Mouse (Mus musculus): ENCODE results near the gene Wfdc3. TPM values are rescaled to one million over a fixed set of nuclear protein-coding genes. Genes with fewer than 3 reads are reported as not detected.
A peak's percentile ranks its signal among the peaks of the same experiment; 100 is the strongest.

Gene Wfdc3
- not detected for total RNA-seq (2021)
- long read RNA-seq, experiment 1, partial matches to known transcripts = 0 of 1 reads
- long read RNA-seq, experiment 1, other reads (novel, unspliced or antisense) = 1 of 1 reads
- long read RNA-seq, experiment 2 = 0 reads

DNA sequence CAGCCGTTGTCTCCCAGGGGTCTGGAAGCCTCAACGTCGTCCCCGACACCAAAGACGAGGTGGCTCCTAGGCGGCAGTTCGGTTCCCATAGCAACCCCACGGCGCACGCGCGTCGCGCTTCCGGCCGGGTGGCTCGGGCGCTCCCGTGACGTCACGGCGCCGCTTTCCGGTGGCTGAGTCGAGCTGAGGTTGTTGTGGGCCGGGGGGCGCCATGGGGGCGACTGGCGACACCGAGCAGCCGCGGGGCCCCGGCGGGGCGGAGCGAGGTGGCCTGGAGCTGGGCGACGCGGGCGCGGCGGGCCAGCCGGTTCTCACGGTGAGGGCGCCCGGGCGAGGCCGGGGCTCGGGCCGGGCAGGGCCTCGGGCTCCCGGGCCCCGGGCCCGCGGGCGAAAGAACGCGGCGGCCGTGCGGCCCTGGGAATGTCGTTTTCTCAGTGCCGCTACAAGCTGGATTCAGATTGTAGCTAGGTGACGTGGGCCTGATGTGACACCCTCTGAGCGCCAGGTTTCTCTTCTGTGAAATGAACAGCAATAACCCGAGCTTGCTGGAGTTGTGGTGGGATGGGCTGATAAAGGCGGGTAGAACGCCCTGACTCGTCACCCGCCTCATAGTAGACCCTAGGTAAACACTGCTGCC lies at the start of gene Wfdc3, which contains the start of gene Dnttip1:
Gene Wfdc3 (minus strand): TSS at position 89 of the 637 bp plus-strand sequence.
Gene Dnttip1 (plus strand): TSS at position 141 of the 637 bp plus-strand sequence.
- peak; percentile 96 for DNase-seq

DNA sequence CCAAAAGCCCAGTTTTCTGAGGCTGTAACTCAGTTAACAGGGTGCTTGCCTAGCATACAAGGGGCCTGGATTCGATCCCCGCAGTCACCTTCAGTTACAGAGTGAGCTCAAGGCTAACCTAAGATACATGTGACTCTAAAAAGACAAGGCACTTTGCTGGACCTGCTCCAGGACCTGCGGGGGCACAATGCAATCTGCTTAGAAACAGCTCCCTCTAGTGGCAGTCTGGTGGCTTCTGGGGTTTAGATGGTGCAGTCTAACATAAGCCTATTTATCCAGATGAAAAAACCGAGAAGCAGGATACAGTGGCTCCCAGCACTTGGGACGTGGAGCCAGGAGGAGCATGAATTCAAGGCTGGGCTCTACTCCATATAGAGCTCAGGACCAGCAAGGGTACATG lies 48.6 kb upstream of the Wfdc3 start:
- peak; percentile 88 for DNase-seq

DNA sequence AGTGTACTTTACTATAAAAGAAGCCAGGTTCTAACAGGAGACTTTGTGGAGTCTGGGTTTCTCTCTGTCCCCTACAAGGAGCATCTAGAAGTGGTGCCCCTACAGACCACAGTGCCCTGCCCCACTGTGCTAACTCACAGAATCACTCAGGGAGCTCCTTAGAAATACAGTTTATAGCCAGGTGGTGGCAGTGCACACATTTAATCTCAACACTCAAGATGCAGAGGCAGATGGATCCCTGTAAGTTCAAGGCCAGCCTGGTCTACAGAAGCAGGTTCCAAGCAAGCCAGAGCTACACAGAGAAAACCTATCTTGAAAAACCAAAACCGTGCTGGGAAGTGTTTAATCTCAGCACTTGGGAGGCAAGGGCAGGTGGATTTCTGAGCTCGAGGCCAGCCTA lies 48.0 kb upstream of the Wfdc3 start:
- no peak for DNase-seq

DNA sequence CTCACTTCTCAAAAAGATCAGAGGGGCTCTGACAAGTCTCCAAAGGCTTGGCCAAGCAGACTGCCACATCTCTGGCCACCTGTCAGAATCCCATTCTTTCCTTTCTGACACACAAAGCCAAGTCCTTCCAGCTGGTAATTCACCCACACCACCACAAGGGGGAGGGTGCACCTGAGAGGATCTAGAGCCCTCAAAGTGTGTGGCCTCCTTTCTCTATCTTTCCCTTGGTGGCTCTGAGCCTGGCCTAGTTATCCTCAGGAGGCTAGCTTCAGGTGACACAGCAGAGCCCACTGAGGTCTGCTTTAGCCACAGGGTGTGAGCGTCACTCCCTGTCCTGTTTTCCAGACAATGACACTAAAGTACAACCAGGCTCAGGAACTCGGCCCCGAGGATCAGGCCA lies 47.5 kb upstream of the Wfdc3 start:
- peak; percentile 59 for DNase-seq

GRCm38 (mm10) chr2:164792400-164793190 lies 46.9 kb upstream of the Wfdc3 start:
- DNase-seq = no peak

DNA sequence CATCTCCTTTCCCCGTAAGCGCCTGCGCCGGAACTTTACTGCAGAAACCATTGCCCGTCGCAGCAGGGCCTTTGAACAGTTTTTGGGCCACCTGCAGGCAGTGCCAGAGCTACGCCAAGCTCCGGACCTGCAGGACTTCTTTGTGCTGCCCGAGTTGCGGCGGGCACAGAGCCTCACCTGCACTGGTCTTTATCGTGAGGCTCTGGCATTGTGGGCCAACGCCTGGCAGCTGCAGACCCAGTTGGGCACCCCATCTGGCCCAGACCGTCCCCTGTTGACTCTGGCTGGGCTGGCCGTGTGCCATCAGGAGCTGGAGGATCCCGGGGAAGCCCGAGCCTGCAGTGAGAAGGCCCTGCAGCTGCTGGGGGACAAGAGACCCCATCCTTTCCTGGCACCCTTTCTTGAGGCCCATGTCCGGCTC lies 46.1 kb upstream of the Wfdc3 start:
- DNase-seq = no peak

DNA sequence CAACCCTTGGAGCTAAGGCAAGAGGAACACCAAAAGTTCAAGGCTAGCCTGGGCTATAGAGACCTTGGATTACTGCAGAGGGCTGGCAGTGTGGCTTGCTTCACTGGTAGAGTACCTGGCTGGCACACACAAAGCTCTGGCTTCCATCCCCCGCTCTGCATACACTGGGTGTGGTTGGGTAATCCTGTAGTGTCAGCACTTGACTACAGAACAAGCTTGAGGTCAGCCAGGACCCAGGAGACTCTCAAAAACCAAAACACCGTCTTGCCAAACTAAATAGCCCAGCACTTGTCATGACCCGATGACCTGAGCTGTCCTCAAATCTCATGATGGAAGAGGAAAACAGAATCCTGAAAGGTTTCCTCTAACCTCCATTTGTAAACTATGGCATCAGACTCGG lies 44.7 kb upstream of the Wfdc3 start:
- DNase-seq = no peak

- no peak for DNase-seq
Observed at GRCm38 (mm10) chr2:164788411-164788810, 42.7 kb upstream of the Wfdc3 start.

DNA sequence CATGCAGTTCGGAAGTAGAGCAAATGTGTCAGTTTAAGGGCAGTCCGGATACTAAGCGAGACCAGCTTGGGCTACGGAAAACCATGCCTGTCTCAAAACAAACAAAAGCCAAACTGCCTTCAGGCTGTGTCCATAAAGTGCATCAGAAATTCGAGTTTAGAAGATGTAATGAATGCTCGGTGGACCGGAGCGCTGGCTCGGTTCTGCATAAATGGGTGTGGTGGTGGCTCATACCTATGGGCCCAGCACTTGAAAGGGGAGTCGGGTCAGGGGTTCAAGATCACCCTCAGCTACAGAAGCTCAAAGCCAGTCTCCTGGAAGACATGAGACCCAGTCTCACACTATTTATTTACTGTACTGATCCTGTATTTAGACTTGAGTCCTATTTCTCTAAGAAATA lies 42.0 kb upstream of the Wfdc3 start:
- no peak for DNase-seq

GRCm38 (mm10) chr2:164787032-164787431 lies 41.3 kb upstream of the Wfdc3 start:
- no peak for DNase-seq

DNA sequence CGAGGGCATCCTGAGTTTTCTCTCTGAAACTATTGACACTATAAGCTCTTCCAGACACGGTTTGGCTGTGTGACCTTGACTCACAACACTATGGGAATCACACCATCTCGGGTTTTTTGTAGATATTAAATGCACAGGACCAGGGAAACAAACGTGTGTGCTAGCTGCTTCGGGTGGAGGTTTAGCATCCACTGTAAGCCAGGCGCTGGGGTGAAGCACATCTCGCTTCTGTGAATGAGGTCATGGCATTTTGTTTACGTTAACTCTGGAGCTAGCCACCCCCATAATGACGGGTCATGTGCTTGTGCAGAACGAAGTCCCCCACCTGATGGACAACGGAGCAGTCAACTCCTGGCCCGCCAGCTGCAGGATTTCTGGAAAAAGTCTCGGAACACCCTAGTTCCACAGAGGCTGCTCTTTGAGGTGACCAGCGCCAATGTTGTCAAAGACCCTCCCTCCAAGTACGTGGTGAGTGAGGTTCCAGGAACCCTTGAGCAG lies 40.7 kb upstream of the Wfdc3 start:
- DNase-seq = no peak

GRCm38 (mm10) chr2:164785481-164786387 lies 40.0 kb upstream of the Wfdc3 start, which contains the start of gene Snx21:
Gene Snx21, plus strand, starts transcription at chr2:164785823.
- peak; percentile 85 for DNase-seq

GRCm38 (mm10) chr2:164784869-164785420 lies 39.2 kb upstream of the Wfdc3 start:
- no peak for DNase-seq

- no peak for DNase-seq
Observed at GRCm38 (mm10) chr2:164783926-164784581, 38.3 kb upstream of the Wfdc3 start.

- DNase-seq = peak; percentile 52
Observed at GRCm38 (mm10) chr2:164781876-164782275, 36.1 kb upstream of the Wfdc3 start.

- DNase-seq = peak; percentile 59
Observed at GRCm38 (mm10) chr2:164779481-164780086, 33.9 kb upstream of the Wfdc3 start, which contains the start of gene Tnnc2. Gene Tnnc2, minus strand, starts transcription at chr2:164779967.

DNA sequence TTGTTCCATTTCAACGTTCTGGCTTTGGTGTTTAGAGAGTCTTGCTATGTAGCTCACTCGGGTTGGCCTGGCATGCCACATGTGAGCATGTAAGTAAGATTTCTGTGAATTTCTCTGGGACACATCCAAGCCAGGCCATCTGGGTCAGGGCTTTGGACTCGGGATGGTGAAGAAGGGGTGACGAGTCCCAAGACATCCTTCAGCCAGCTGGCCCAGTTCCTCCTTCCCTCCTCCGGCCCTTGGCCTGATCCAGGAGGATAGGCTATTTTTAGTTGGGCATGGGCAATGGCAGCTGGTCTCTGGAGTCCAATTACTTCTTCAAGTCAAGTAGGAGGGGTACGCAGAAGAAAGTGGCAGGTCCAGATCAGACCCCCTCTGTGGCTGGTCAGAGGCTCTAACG lies 33.1 kb upstream of the Wfdc3 start:
- peak; percentile 52 for DNase-seq

GRCm38 (mm10) chr2:164778015-164778287 lies 32.2 kb upstream of the Wfdc3 start:
- DNase-seq = no peak

DNA sequence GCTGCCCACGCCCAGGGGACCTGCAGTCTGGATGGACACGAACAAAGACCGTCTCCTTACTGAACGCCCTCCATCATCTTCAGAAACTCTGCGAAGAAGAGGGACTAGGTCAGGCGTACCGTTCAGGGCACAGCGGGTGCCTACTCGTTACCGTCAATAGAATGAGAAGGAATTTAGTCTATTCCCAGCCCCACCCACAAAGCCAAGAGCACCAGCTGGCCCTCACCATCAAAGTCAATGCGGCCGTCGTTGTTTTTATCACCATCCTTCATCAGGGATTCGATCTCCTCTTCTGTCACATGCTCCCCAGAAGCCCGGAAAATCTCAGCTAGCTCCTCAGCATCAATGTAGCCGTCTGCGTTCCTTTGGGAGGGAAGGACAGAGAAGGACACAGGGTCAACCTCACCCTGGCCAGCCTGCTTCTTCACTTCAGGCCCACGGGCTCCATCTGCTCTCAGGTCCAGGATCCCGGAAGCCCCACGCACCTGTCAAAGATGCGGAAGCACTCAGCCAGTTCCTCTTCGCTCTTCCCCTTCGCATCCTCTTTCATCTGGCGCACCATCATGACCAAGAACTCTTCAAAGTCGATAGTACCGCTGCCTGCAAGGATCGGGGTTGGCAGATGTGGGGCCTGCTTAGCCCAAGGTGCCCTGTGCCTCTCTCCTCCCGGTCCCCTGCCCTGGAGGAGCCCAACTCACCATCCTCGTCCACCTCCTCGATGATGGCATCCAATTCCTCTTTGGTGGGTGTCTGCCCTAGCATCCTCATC lies 31.7 kb upstream of the Wfdc3 start:
- no peak for DNase-seq

GRCm38 (mm10) chr2:164776801-164777200 lies 31.1 kb upstream of the Wfdc3 start:
- no peak for DNase-seq

Measured in gastrocnemius, postnatal 10 days (tissue).